Mouse (Mus musculus) embryo, embryonic 10 days (tissue): ENCODE data around the gene Olfr78.

Experiments used
- DNase-seq: peaks from one replicate; pipeline ENCODE4 v3.0.0-alpha.2; 2015; ENCODE audit warnings: low spot score

The Olfr78 gene

DNA sequence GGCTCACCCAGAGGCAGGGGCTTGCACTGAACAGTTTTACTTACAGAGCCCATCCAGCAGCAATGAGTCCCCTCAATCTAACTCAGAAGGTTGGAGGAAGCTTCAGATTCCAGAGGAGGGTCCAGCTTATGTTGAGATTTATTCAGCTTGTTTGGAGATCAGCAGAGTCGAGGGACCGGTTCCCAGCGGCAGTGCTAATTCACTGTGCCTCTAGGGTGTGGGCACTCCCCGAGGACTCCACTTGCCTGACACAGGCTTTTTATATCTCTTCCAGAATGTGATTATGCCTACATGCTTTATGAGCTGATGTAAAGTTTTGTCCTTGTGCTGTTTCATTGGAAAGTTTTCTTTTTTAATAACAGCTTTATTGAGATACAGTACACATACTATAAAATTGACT, at the start of gene Olfr78, which contains the start of gene Olfr560:
Olfr78 (minus strand) TSS at position 206 of the 400 bp plus-strand sequence.
Olfr560 (minus strand) TSS at position 101 of the 400 bp plus-strand sequence.
- no peak for DNase-seq

DNA sequence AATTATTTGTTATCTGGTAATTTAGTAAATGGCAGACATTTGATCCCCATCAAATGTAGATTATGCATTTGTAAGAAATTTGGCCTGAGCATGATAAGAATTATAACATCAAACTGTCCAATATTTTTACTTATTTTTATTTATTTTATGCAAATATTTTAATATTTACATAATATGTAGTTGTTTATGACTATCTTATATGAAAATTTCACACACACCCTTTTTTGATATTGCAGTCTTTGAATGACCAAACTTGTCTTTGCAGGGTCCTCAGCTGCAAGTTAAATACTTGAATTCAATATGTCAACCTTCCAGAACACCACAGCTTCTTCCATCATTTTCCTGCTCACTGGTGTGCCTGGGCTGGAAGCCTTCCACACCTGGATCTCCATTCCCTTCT, 43.9 kb upstream of the Olfr78 start, which contains the start of gene Olfr564:
Olfr564 (plus strand) TSS at position 301 of the 400 bp plus-strand sequence.
- no peak for DNase-seq

DNA sequence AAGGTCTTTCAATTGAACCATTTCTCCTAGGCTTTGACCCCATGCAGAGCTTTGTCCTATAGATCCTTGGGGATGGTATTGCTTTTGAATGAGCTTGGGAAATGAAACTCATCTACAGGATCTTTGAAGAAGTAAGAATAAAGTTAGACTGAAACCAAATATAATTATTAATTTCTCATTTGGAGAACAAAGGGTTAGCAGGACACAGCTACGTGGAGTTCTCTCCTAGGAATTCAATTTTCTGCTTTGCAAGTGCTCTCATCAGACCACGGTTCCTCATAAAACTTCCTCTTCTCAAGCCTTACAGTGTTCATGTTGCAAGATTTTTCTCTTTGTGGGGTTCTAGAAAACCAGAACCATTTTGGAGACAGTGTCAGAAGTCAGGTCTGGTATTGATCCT, 11.7 kb upstream of the Olfr78 start, which contains the start of gene Olfr561:
Olfr561 (plus strand) TSS at position 301 of the 400 bp plus-strand sequence.
- DNase-seq: no peak

DNA sequence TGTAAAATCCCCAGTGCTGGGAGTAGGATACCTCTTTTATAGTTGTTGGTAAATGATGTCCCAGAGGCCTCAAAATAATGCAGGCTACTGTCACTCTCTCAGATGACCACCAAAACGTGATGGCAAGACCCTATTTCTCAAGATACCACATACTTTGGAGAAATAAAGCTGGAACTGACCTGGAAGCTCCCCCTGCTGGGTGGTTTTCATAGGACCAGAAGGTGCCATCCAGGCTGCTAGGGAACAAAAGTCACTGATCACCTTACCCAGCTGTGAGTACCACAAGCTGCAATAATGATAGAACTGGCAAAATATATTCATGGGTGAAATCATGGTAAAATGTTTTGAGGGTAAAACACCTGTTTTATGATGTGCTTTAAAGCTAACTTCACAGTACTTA, 7.2 kb downstream of the Olfr78 start:
- no peak for DNase-seq

DNA sequence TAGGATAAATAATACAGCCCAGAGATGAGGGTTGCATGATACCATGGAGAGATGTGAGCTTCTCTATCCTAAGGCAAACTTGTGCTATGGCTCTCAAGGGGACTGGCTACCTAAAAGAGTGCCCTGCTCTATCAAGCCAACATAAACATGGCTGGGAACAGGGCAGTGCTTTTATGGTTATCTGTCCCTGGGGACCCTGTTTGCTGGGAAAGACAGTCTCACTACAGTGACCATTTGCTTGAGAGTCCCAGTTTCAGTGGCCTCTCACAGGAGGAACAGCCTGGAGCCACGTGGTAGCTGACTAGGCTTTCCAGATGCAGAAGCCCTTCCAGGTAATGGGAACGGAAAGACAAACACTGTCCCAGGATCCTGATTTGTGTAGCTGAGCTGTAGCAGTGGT, 21.6 kb downstream of the Olfr78 start:
- DNase-seq: peak; percentile 7

DNA sequence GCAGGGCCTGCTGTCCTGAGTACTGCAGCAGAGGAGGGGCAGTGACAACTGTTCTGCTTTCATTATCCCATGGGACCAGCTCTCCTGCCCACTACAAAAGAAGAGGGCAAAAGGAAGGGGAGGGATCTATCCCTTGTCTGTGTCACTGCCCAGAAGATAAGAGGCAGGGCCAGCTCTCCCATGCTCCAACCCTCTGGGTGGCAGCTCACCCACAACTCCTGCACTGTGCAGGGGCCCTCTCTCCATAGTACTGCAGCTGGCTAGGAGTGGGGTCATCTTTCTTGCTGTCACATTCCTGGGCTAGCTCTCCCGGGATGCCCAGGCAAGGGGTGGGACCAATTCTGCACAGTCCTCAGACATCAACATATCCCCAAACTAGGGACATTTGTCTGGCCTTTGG, 25.5 kb downstream of the Olfr78 start:
- no peak for DNase-seq

DNA sequence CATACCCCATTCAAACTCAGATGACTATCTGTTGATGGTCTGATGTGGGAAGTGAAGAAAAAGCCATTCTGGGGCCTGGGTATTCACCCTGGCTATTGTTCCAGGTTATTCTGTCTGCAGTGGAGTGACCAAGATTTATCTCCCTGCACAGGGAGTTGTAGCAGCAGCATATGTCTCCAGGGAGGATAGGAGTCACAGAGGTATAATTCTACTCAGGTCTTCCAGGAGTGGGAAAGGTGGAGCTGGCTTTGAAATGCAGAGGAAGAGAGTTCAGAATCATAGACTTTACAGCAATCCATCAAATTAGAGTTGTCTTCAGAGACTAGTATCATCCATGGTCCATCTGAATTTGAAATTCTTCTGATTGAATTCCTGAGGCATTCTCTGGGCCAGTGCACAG, 31.9 kb downstream of the Olfr78 start, which contains the start of gene Olfr559:
Olfr559 (minus strand) TSS at position 101 of the 400 bp plus-strand sequence.
- no peak for DNase-seq

DNA sequence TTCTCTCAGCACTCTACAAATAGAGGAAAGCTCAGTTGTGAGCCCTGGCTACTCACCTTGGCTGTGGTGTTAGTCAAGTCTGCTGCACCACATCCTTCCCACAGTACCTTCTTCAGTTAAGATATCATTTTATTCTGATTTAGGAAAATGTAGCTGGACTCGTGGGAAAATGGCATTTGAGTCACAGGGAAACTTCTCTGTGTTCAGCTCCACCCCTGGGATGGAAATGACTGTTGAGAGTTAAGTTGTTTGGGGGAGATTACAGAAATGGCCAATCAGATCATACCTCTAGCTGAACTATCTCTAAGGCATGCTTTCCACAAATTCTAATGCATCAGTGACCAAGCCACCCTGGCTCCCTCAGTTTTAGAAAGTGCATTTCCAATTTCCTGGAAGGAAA, 40.3 kb downstream of the Olfr78 start, which contains the start of gene Olfr33:
Olfr33 (minus strand) TSS at position 101 of the 400 bp plus-strand sequence.
- DNase-seq: no peak

DNA sequence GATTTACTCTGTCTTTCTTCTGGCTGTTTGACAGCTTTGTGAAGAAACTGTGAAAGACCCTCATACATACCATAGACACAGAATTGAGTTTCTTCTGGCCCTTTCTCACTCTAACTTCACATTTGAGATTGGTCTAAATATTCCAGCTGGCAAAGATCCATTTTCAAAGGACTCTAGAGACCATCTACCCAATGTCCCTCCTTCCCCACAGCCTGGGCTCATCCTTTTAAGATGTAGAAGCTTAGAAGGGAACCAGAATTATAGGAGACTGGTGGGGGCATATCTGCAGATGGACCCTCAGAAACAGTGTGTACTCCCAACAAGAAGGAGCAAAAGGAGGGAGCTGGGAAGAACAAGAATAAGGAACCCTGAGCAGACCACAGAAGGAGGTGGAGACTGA, 57.4 kb downstream of the Olfr78 start, which contains the start of gene Olfr558:
Olfr558 (plus strand) TSS at position 301 of the 400 bp plus-strand sequence.
- no peak for DNase-seq

DNA sequence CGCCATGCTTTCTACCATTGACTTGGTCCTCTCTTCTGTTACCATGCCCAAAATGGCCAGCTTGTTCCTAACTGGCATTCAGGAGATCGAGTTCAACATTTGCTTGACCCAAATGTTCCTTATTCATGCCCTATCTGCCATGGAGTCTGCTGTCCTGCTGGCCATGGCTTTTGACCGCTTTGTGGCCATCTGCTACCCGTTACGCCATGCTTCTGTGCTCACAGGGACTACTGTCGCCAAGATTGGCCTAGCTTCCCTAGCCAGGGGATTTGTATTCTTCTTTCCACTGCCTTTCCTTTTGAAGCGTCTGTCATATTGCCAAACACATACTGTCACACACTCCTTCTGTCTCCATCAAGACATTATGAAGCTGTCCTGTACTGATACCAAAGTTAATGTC, 60.8 kb downstream of the Olfr78 start:
- DNase-seq: no peak

DNA sequence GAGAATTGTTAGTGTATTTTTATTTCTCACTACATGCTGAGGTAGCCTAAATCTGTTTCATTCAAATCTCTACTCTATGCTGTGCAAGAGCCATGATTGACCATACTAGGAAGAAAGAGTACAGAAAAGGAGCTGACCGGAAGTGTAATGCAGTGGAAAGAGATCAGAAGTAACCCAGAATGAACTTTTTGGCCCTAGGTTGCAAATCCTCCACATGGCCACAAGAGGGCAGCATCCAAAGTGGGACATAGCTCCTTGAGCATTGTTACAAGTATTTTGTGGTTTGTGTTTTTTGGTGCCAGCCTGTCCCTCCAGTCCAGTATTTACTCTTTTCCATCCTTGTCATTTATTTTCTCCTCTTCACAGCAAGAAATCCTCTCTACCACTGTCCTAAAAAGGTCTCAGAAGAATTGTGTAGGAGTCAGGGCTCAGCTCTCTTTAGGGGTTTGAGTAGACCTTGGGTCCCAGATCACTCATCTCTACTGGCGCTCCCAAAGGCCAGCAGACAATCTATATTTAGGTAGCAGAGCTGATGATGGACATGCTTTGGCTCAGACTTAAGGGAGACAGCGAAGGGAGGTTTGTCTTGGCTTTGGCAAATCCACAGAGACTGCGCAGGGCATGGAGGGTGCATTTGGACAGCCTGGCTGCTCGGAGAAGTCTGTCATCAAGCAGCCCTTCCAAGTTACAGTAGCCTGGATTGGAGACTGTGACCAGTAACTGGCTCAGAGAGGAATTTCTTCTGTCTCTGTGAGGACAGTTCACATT, 63.7 kb downstream of the Olfr78 start, which contains the start of gene Olfr557:
Olfr557 (plus strand) TSS at position 553 of the 768 bp plus-strand sequence.
- peak; percentile 71 for DNase-seq
